Mouse (Mus musculus): ENCODE results near the gene Ric1.

GRCm38 (mm10) chr19:29515386-29515785 lies 6.7 kb upstream of the Ric1 start:
- TF ChIP-seq CTCF (IDR thresholded peaks at IDR 0.05): no peak
- no peak for TF ChIP-seq EP300 (IDR thresholded peaks at IDR 0.05)
